Mouse (Mus musculus) gastrocnemius, adult 18-20 months (tissue): Measurements from ENCODE around the gene Slc7a15. TPM values are rescaled to one million over a fixed set of nuclear protein-coding genes. Genes with fewer than 3 reads are reported as not detected.

Experiments
- DNase-seq: peaks from one replicate; pipeline ENCODE4 v3.0.0; 2021; ENCODE audit warnings: low spot score
- total RNA-seq, 2 experiments: library from RNA; stranded (reverse); gene quantifications; 2 replicates each; pipeline ENCODE4 v1.2.3; 2021

Gene Slc7a15
- total RNA-seq, 2 experiments from 2014 or later = not detected

DNA sequence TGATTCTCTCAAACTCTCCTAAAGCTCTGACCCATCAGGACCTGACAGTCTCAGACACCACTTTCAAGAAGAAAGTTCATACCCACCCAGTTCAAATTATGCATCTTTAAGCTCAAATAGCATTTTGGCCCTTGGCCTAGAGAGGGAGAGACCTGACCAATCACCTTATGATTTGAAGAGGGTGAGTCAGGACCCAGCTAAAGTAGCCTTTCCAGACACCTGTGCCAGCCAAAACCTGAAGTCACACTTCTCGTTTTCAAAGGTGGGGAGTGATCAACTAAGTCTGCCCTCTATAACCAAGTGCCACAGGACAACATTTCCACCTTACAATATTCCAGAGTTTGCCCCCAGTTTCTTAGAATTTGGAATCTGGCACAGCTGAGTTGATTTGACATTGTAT is 111.6 kb downstream of the Slc7a15 start:
- no peak for DNase-seq

DNA sequence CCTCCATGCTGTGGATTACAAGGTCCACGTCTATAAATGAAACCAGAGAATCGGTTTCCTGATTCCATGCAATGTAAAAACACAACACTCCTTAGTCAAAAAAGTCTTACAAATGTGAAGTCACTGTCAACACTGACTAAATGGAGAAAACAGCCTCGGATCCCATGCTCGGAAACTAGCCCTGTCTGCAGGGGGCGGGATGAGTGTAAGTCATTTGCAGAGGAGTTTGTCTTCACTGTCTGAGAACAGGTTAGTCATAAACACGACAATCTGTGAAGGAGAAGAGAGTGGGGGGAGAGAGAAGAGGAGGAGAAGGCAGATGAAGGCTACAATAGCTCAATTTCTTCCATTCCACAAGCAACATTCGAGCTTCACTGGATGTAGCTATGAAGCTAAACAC is 113.6 kb downstream of the Slc7a15 start:
- DNase-seq = no peak

DNA sequence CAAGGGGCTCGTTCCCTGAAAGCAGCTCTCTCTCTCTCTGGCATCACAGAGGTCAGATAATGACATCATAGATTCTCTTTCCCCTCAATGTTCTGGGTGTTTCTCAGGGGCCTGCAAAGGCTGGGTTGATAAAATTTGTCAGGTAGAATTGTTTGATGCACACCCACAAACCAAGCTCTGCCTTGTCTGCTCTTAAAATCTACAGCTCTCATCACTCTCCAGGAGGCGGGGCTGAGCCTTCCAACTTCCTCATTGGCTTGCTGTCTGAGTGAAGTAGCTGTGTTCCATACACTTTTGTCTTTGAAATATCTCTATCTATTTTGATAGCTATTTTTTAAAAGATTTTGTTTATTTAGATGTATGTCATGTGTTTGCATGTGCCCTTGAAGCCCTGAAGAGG is 116.7 kb downstream of the Slc7a15 start:
- no peak for DNase-seq

Other genes starting within 250 kb of the Slc7a15 start
- gene Rhob, start 99.1 kb downstream of the Slc7a15 start, total RNA-seq = 10 to 100 TPM; 43.6 to 79.2 TPM
- gene Pum2, start 75.1 kb upstream of the Slc7a15 start, total RNA-seq = 10 to 100 TPM; 76.3 to 92.5 TPM
- gene Sdc1, start 172.3 kb upstream of the Slc7a15 start, total RNA-seq = 1 to 10 TPM; 2.2 to 3.1 TPM